Mouse (Mus musculus) layer of hippocampus, adult 9-10 months (tissue): Measurements from ENCODE around the gene Nup160.

Experiments used
- DNase-seq: peaks from one replicate; pipeline ENCODE4 v3.0.0; 2022; ENCODE audit warnings: low spot score

Gene Nup160

DNA sequence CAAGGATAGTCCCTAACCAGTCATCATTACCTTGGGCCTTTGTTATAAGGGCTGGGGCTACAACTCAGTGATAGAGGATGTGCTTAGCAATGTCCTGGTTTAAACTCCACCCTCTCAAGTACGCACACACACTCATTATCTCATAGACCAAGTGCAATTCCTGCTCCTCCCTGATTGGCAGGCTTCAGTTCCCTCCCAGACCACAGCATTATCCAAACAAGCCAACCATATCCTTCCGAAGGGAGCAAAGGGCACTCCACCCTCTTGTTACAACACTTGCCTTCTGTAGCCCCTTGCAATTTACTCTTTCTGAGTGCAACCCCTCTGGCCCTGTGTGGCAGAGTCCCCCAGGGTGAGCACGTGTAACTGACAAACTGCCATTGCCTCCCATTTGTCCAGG is 15.6 kb upstream of the Nup160 start:
- no peak for DNase-seq

DNA sequence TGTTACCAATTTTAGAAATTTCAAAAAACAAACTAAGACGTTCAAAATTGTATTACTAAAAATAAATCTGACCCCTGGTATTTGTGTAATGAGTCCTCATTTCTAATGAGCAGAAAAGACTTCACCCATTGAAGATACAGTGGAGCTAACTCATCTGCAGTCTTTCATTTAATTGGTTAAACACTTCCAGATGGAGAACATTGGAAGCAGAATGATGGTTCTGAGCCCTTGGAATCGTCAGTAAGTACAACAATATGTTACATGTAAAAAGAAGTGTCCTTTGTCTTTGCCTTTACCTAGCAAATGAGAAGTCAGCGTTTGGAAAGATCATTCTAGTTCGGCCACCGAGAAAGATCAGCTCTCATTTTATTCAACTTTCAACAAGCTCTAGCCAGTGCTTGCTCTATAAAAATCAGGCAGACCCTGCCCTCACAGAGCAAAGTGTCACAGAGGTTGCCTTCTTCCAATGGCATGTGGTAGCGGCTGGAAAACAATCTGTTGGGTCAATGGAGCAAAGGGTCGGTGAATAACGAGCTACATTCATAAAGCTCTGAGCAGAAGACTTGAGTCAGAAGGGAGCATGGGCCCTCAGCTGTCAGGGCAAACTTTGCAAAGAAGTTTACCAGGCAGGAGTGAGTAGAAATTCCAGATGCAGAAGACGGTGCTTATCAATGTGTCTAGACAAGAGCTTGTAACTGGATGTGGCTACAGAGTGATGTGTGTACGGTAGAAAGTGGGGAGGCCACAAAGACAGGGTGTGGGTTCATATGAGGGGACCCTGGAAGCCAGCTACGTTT is 10.2 kb upstream of the Nup160 start:
- DNase-seq = no peak

- no peak for DNase-seq
These were observed 9.4 kb upstream of the Nup160 start for GRCm38 (mm10) chr2:90667388-90668265.

DNA sequence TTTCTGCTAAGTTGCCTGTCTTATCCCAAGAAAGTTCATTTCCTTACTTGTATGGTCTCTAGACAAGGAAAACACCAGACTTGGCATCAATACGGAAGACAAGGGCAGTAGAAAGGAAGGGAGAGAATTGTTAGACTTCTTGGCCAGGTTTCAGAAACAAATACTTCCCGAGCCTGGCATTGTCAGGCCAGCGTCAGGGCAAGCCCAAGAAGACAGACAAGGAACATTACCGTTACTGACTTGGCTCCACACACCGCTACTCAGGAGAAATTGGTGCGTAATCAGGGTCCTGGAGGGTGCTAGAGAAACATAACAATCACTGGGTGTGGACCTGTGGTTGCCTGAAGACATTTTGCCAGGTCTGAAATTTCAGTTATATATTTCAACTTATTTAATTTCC is 6.7 kb upstream of the Nup160 start:
- no peak for DNase-seq

- DNase-seq = no peak
These were observed 3.7 kb upstream of the Nup160 start for GRCm38 (mm10) chr2:90673339-90673738.

DNA sequence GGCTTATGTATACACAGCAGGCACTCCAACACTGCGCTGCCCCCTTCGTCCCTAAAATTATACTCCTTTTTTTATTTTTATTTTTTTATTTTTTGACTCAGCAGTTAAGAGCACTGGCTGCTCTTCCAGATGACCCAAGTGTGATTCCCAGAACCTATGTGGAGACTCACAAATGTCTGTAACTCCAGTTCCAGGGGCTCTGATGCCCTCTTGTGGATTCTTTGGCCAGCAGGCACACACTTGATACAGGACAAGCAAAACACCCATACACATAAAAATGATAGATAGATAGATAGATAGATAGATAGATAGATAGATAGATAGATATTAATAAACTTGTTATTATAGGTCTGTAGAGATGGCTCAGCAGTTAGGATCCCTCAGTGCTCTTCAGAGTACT is 2.5 kb upstream of the Nup160 start:
- no peak for DNase-seq

DNA sequence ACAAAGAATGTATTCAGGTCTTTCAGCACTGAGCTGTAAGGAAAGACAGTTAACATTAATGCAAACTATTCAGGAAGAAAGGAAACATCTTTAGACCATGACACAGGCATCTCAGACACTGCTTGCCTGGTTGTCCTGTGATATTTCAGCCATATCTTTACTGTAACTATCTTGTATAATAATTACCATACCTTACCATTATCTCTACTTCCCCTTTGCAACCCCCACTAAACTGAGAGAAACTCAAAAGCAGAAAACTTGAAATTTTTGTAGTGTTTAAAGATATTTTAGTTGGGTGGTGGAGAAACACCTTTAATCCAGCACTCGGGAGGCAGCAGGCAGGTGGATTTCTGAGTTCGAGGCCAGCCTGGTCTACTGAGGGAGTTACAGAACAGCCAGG is 1.5 kb upstream of the Nup160 start:
- no peak for DNase-seq

GRCm38 (mm10) chr2:90678256-90679060 is 1.4 kb downstream of the Nup160 start:
- no peak for DNase-seq

- peak; percentile 64 for DNase-seq
These were observed 2.2 kb downstream of the Nup160 start for GRCm38 (mm10) chr2:90679061-90679810.

DNA sequence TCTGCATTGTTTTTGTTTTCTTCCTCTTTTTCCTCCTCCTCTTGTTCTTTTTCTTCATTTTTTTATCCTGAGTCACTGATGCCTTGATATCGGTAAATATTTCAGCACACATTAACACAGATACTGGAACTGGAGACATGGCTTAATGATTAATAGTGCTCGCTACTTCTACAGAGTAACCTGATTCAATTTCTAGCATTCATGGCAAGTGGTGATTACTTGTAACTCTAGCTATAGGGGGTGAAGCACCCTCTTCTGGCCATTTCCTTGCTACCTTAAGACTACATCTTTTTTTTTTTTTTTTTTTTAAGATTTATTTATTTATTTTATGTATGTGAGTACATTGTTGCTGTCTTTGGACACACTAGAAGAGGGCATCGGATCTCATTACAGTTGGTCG is 23.9 kb downstream of the Nup160 start:
- DNase-seq = no peak

DNA sequence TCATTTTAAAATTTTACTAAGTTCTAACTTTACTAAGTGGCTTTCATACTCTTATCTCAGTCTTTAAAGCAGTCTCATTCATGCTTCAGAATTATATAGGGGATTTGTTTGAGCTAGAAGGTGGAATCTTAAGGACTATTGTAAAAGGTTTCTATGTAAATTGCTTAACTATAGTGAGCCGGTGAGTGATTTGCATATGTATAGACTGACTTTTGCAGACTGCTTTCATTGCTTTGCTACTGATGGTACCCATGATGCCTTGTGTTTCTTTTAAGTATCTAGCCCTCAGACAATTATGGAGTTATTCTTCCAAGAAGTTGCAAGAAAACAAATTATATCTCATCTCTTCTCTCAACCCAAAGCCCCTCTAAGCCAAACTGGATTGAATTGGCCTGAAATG is 31.5 kb downstream of the Nup160 start:
- no peak for DNase-seq

GRCm38 (mm10) chr2:90715555-90716092 is 38.6 kb downstream of the Nup160 start:
- no peak for DNase-seq

DNA sequence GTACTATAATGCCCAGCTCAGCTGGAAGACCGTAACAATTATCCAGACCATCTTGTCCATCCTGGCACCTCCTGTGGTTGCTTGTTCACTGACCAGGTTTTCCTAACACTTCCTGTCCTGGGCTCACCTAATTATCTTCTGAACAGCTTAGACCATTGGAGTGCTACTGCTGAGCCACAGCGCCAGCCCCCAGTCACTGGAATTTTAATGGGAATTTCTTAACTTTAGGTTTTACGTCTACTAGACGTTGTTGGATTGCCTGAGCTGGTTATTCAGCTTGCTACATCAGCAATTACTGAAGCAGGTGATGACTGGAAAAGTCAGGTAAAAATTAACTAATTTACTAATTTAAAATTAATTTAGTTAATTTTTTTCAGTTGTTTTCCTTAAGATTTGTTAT is 40.4 kb downstream of the Nup160 start:
- no peak for DNase-seq

- DNase-seq = no peak
These were observed 40.9 kb downstream of the Nup160 start for GRCm38 (mm10) chr2:90717948-90718347.

DNA sequence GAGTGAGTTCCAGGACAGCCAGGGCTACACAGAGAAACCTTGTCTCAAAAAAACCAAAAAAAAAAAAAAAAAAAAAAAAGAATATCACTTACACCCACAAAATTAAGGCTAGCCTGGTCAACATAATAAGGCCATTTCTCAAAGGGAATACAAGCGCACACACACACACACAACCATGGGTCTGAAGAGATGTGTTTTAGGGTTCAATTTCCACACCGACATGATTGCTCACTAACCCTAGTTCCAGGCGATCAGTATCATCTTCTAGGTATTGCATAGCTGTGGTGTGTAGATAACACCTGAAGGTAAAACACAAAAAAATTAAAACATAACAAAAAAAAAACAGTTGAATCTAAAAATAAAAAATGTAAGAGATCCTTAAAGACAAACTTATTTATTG is 49.8 kb downstream of the Nup160 start:
- DNase-seq = no peak

GRCm38 (mm10) chr2:90735326-90735725 is 58.3 kb downstream of the Nup160 start:
- DNase-seq = no peak

DNA sequence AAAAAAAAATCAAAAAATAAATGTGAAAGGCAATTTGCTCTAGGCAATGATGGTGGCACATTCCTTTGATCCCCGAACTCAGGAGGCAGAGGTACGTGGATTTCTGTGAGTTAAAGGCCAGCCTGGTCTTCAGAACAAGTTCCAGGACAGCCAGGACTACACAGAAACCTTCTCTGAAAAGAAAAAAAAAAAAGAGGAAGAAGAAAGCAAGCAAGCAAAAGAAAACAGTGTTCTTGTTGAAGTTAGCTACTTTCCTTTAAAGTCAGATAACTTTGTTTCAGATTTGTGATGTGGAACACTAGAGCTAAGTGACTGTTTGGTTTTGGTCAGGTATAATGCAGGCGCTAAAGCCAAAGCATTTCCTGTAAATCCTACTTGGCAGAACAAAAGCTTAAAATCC is 61.8 kb downstream of the Nup160 start:
- no peak for DNase-seq

- no peak for DNase-seq
These were observed 62.3 kb downstream of the Nup160 start for GRCm38 (mm10) chr2:90739327-90739726.

DNA sequence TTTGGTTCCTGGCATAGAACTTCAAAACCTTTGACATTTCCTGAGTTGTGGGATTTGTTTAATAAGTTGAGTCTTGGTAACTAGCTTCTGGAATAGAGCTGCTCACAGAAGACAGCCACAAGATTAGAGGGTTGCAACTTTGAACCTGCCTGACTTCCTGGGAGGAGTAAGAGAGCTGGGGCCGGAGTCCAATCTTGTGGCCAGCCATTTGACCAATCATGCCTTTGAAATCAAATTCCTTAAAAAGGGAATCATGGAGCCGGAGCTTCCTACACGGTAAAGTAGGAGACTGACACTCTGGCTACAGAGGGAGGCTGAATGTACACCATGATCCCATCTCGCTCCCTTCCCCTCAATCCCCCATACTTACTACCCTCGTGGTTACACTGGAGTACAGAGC is 62.9 kb downstream of the Nup160 start:
- no peak for DNase-seq

DNA sequence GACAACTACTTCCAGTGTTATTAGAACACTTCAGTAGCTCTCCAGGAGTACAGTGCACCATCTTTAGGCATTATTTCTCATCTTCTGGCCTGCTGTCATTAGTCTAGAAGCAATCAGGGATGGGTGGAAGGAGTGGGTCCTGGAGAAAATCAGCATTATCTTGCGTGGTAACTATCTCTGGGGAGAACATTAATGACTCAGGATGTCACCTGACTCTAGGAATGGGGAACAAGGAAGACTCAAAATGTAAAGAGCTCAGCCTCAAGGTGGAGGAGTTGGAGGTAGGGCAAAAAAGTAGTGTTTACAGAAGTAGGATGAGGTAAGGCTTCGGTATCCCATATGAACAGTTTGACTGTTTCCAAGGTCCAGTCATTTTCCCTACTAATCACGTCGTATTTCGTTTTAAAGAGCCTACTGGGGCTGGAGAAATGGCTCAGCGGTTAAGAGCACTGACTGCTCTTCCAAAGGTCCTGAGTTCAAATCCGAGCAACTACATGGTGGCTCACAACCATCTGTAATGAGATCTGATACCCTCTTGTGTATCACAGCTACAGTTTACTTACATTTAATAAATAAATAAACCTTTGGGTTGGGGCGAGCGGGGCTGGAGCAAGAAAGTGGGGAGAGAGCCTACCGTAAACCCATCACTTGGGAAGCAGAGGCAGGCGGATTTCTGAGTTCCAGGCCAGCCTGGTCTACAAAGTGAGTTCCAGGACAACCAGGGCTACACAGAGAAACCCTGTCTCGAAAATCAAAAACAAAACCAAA is 67.5 kb downstream of the Nup160 start:
- no peak for DNase-seq
